Mouse (Mus musculus) gastrocnemius, postnatal 25 days (tissue): ENCODE results near the gene Ednrb. TPM values are rescaled to one million over a fixed set of nuclear protein-coding genes. Genes with fewer than 3 reads are reported as not detected.

ENCODE experiments used
- DNase-seq: peaks from one replicate; pipeline ENCODE4 v3.0.0; 2022
- total RNA-seq, 2 experiments: library from RNA; stranded (reverse); gene quantifications; 1 replicate in 1 of 2; 2 replicates in 1 of 2; pipeline ENCODE4 v1.2.3; 2021

The Ednrb gene
- total RNA-seq, 2 experiments from 2014 or later, result 6.2 to 9.9 TPM

GRCm38 (mm10) chr14:103767488-103767887, 76.7 kb downstream of the Ednrb start:
- no peak for DNase-seq

Other genes starting within 250 kb of the Ednrb start
- not detected for gene Slain1, start 194.2 kb downstream of the Ednrb start, total RNA-seq